Mouse (Mus musculus): ENCODE measurements around the gene Cd300ld5.
"Not testable (repeated sequence)": the region's sequence is repeated elsewhere in the genome, so short reads cannot be mapped to it uniquely, and the experiment has no call there.

Gene Cd300ld5

DNA sequence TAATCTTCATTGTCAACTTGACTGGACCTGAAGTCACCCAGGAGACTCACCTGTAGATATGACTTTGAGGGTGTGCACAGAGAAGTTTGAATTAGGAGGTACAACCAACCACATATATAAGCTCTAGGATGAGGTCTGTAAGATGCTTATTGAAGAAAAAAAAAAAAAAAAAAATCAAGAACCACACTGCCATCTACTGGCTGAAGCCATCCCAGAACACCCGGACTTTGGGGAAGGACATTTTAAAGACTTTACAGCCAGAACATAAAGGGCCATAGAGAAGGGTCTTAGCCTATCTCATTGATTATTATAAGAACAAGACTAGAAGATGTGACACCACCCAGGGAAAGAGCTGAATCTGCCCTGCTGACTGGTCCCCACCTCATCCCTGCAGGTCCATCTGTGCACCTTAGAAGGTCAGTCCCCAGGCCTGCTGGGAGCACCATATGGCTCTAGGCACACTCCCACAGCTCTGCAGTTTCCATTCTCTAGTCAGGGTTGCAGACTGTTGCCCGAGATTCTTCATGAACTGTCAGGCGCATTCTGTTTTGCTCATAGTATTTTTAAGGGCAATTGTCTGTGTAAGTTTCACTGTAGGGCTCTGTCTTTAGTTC lies 11.8 kb upstream of the Cd300ld5 start:
- DNase-seq (ENCODE audit: low read depth, low spot score): no peak

- DNase-seq (ENCODE audit: low read depth, low spot score): no peak
Measured at GRCm38 (mm10) chr11:115048259-115048658, 10.7 kb upstream of the Cd300ld5 start, which contains the start of gene Cd300ld3. Cd300ld3 (minus strand) TSS chr11:115048409.

DNA sequence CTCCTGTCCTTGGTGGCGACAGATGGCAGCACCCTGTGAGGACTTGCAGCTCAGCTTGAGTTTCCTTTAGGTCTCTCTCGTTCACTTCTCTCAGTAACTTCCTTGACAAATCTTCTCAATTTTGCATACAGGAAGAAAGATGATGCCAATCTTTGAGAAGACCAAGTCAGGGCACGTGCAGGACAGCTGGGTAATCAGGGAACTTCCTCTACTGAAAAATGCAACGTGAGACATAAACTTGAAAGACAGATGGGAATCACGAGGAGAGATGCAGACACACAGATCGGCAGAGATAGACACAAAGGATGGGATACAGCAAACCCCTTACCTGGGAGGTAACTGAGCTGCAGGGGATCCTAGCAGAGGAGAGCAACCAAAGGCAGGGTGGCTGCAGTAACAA lies 10.7 kb downstream of the Cd300ld5 start, which contains the start of gene Cd300ld4:
Cd300ld4 (minus strand) TSS at position 101 of the 400 bp plus-strand sequence.
- not testable (repeated sequence) for DNase-seq (ENCODE audit: low read depth, low spot score)

DNA sequence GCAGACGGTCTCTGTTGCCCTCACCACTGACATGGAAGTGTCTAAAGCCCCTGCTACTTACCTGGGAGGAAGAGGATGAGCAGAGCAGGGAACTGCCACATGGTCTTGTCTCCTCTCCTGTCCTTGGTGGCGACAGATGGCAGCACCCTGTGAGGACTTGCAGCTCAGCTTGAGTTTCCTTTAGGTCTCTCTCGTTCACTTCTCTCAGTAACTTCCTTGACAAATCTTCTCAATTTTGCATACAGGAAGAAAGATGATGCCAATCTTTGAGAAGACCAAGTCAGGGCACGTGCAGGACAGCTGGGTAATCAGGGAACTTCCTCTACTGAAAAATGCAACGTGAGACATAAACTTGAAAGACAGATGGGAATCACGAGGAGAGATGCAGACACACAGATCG lies 21.5 kb downstream of the Cd300ld5 start, which contains the start of gene Cd300ld2:
Cd300ld2 (minus strand) TSS at position 101 of the 400 bp plus-strand sequence.
- not testable (repeated sequence) for DNase-seq (ENCODE audit: low read depth, low spot score)

DNA sequence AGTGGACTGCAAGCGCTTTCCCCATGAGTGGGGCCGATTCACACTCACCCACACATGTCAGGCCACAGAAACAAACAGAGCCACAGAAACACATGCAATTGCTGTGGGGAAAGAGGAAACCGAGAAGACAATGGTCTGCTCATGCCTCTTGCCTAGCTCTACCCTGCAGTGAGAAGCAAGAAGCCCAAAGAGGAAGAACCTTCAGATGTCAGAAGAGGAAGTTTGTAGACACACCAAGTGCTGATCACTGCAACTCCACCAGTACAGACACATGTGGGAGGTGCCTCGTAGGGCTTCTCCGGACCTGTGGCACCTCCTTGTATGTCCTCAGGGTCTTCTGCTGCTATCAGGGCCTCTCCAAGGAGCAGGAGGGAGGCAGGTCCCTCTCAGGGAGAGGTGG lies 33.5 kb downstream of the Cd300ld5 start:
- DNase-seq (ENCODE audit: low read depth, low spot score): no peak

- DNase-seq (ENCODE audit: low read depth, low spot score): no peak
Measured at GRCm38 (mm10) chr11:115001474-115002040, 36.0 kb downstream of the Cd300ld5 start, which contains the start of gene Cd300c2. Cd300c2 (minus strand) TSS chr11:115001880.

- DNase-seq (ENCODE audit: low read depth, low spot score): no peak
Measured at GRCm38 (mm10) chr11:114989793-114990192, 47.8 kb downstream of the Cd300ld5 start, which contains the start of gene Cd300ld. Cd300ld (minus strand) TSS chr11:114989922.

- no peak for DNase-seq (ENCODE audit: low read depth, low spot score)
Measured at GRCm38 (mm10) chr11:114981866-114982265, 55.7 kb downstream of the Cd300ld5 start.
